Mouse (Mus musculus) layer of hippocampus, postnatal 36 days (tissue): ENCODE results near the gene 4930544D05Rik. TPM values are rescaled to one million over a fixed set of nuclear protein-coding genes. Genes with fewer than 3 reads are reported as not detected.
"Not testable (repeated sequence)": the region's sequence is repeated elsewhere in the genome, so short reads cannot be mapped to it uniquely, and the experiment has no call there.

Source experiments
- DNase-seq, 2 experiments: peaks; one replicate each; pipeline ENCODE4 v3.0.0; 2022
- total RNA-seq, 2 experiments: library from RNA; stranded (reverse); gene quantifications; 2 replicates each; pipeline ENCODE4 v1.2.3; 2021

The 4930544D05Rik gene
- 1 to 10 TPM; 1.2 to 1.7 TPM for total RNA-seq

GRCm38 (mm10) chr11:70615516-70616093, at the start of gene 4930544D05Rik:
TSS of gene 4930544D05Rik (plus strand) at chr11:70615848.
- DNase-seq, result no peak

DNA sequence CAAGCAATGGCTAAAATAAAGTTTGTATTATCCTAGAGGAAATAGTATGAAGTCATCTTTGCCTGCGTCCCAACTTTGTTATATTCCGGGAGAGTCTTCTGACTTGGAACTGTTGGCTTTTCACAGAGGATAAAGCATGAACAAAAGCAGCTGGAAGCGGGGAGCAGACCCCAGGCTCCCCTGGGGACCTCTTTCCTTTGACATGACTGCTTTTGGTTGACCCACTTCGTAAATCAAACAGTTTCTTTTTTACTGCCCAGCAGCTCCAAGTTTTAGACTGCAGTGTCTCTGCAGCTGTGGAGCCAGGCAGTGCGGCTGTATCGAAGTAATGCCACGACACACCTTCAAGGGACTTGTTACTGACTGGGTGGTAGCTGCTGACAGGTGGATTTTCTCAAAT, 49.1 kb upstream of the 4930544D05Rik start:
- DNase-seq, result no peak

- not testable (repeated sequence) for DNase-seq
These were observed 45.0 kb upstream of the 4930544D05Rik start for GRCm38 (mm10) chr11:70570614-70571013.

DNA sequence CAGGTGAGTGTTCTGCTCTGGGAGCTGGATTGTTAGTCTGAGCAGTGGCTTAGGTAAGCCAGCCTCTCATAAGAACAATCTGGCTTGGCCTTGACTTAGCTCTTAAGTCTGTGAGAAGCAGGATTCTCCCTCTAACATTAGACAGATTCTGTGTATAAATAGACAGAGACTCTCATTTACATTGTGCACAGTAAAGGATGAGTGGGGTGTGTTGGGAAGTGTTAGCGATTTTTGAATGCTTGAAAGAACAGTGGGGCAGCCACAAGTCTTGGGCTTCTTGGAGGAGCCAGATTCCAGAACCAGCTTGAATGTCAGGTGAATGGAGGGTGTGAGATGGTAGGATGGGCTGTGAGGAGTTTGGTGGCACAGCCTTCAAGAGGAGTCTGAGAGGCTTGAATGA, 44.0 kb upstream of the 4930544D05Rik start:
- no peak for DNase-seq

DNA sequence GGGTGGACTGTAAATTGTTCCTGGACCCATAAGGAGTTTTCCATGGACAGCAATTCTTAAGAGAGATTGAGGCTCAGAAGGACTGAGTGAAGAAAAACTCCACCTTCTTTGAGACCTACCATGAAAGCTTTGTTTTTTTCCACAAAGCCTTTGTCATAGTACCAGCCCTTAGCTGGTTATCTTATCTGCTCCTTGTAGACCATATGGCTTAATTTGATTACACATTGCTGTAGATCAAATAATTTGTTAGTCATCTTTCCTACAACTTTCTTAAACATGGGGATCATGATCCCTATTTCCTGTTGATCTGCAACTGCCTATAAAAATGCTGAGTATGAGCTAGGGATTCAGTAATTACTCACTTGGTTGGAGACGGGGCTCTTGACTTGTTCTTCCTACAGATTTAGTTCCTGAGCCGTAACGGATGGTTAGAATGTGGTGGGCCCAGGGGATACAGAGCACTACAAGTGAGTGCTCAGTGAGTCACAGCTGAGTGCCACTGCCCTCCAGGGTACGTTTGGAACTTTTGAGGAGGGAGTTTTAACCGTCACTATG, 43.2 kb upstream of the 4930544D05Rik start:
- no peak for DNase-seq

GRCm38 (mm10) chr11:70573872-70574271, 41.8 kb upstream of the 4930544D05Rik start:
- no peak for DNase-seq

DNA sequence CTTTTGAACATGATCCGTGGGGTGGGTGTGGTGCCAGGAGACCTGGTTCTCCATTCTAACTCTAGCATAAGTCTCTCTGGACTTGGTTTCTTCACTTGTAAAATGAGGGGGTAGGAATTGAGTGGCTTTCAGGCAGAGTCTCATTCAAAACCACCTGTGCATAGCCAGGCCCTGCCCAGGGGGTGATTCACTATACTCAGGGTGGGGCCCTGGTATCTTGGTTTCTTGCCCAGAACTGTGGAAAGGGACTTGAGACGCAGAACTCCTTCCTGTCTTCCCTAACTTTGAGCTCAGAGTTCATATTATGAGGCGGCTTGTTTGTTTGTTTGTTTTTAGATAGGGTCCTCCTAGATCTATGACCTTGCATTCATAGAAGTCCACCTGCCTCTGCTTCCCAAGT, 38.4 kb upstream of the 4930544D05Rik start:
- DNase-seq, result no peak

DNA sequence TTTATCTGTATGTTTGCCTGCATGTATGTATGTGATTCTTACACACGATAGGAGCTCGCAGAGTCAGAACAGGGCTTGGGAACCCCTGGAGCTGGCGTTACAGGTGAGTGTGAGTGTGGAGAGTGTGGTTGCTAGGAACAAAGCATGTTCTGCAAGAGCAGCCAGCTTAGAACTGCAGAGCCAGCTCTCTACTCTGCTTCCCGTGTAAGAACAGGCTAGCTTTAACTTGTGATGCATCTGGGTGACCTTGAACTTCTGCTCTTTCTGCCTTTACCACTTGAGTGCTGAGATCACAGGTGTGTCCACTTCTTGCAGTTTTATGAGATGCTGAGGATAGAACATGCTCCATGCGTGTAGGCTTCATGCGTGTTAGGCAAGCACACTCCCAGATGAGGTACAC, 36.7 kb upstream of the 4930544D05Rik start:
- DNase-seq, result no peak

DNA sequence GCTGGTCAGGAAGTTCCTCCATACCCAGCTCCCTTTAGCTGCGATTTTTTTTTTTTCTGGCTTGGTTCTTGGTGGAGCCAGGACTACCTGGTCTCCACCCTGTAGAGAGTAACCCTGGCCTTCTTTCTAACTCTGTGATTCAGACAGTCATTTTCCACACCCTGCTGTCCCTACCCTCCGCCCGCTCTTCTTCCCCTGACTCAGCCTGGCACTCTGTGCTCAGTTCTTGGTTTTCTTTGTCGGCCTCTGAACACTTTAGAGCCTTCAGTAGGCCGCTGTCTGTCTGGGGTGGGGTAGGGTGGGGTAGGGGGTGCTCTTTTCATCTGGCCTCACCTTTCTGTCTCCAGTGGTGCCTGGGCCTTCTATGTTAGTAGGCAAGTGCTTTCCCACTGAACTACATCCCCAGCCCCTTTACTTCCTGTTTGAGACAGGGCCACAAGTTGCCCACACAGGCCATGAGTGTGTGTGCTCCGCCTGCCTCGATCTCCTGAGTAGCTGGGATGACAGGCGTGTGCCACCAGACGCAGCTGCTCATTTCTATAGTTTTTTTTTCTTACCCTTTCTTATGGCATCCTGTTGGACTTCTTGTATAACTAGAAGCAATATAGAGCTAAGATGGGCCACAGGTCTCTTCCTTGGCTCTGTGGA, 35.8 kb upstream of the 4930544D05Rik start:
- no peak for DNase-seq

- DNase-seq, result no peak
These were observed 35.3 kb upstream of the 4930544D05Rik start for GRCm38 (mm10) chr11:70580358-70580720.

DNA sequence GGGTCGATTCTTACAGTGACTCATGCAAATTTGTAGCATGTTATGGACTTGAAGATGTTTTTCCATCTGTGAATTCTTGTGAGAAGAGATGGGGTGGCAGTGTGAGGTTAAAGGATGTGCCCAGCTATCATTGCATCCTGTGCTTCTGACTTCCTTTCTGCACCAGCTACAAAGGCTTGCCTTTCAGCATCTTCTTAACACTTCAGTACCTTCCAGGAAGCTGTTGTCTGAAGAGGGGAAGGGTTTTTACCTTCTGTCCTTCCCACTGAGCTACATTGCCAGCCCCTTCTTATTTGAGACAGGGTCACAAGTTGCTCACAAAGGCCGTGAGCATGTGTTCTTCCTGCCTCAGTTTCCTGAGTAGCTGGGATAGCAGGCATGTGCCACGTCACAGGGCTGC, 34.7 kb upstream of the 4930544D05Rik start:
- DNase-seq, result no peak

GRCm38 (mm10) chr11:70582196-70582595, 33.5 kb upstream of the 4930544D05Rik start:
- no peak for DNase-seq

- DNase-seq, result no peak
These were observed 32.5 kb upstream of the 4930544D05Rik start for GRCm38 (mm10) chr11:70583022-70583714.

DNA sequence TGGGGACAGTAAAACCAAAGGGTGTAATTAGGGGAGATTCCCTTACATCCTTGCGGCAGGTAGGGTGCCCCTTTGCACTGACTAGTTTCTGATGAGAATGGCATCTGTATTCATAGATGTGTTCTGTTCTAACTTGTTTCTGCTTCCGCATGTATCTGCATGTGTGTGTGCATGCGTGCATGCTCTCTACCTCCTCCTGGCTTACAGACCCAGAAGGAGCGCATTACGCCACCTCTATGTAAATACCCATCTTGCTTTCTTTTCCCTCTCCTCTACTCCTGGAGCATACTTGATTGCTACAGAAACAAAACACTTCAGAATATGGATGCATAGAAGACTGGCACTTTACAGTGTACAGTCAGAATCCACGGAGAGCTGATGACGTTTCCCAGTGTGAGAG, 31.9 kb upstream of the 4930544D05Rik start:
- DNase-seq, result no peak

GRCm38 (mm10) chr11:70585457-70585856, 30.2 kb upstream of the 4930544D05Rik start:
- no peak for DNase-seq

GRCm38 (mm10) chr11:70586261-70586660, 29.4 kb upstream of the 4930544D05Rik start:
- DNase-seq, result no peak

GRCm38 (mm10) chr11:70586954-70587353, 28.7 kb upstream of the 4930544D05Rik start:
- DNase-seq, result no peak

DNA sequence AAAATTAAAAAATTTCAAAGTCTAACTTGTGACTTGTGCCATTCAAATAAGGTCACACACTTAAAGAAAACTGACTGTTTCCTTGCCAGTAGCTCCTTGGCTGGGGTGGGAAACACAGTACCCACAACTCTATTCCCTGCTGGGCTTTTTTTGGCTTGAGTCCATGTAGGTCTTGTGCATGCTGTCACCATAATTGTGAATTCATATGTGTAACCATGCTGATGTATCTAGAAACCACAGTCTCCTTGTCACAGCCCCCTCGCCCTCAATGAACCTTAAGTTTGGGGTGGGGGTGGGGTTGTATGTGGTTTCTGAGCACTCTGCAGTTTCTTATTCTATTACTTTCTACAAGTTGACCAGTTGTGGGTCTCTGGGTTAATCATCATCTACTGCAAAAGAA, 23.9 kb upstream of the 4930544D05Rik start:
- no peak for DNase-seq

DNA sequence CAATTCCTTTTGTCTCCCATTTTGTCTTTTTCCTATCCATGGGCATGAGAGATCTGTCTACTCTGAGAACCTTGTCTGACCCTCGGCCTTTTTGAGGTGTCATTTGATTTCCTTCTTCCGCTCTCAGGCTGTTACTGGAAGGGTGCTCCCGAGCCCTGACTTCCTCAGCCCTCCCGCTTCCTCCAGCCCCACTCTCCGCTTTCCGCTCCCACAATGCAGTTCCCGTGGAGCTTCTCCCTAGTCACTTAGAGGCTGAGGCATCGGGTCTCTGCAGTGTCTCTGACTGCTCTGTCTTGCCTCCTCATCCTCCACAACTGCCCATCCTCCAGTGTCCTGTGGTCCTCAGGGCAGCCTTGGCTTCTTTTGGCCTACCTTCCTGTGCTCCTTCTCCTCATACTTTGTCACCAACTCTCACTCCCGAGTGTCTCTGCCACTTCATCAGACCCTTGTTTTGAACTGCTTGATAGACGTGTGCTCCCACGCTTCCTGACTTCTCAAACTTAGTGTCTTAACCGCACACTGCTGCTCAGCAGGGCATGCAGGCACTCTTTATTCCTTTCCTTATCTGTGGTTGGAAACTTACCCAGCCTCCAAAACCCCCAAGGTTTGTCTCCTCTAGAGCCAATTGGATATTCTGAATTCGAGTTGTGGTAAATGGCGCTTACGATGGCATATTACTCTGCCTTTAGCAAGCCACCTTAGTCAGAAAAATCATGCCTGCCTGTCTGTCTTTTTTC, 21.2 kb upstream of the 4930544D05Rik start:
- DNase-seq, result no peak

- DNase-seq, result no peak
These were observed 20.0 kb upstream of the 4930544D05Rik start for GRCm38 (mm10) chr11:70595638-70596037.

DNA sequence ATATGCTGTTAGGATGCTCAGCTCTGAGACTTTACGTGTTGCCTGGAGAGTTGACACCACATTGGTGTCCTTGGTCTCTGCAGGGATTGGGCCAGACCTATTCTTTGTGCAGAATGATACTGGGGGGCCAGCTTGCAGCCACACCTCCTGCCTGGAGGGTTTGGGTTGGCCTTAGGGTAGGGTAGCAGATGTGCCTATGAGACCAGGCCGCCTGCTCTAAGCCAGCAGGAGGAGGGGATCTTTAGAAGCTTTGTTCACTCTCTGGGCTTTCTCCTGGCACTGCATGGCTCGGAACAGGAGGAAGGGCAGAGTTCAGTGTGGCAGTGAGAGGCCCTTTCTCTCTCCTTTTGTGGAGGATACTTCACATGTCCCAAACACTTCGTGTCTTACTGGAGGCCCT, 19.6 kb upstream of the 4930544D05Rik start:
- DNase-seq, result no peak

DNA sequence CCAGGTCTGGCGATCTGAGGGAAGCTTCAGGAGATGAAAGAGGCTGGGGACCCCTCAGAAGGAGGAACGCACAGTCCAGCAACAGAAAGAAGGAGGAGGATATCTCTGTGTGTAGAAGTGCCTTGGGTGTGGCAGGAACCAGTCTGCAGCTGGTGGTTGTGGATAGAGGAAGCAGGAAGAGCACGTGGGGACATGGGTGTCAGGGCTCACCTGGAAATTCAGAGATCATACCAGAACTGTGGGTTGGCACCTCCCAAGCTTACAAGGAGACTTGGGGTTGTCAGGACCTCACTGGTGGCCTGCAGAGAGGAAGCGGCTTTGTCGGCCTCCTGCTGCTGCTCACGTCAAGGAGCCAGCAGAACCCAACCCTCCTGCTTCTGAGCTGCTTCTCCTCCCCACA, 18.3 kb upstream of the 4930544D05Rik start:
- DNase-seq, result no peak

- DNase-seq, result no peak
These were observed 17.1 kb upstream of the 4930544D05Rik start for GRCm38 (mm10) chr11:70598451-70598953.
